Mouse (Mus musculus): ENCODE results near the gene Asphd2. TPM values are rescaled to one million over a fixed set of nuclear protein-coding genes. Genes with fewer than 3 reads are reported as not detected.
"Not testable (repeated sequence)": the region's sequence is repeated elsewhere in the genome, so short reads cannot be mapped to it uniquely, and the experiment has no call there.

The Asphd2 gene
- polyA plus RNA-seq, 1 experiment, result 181 TPM

DNA sequence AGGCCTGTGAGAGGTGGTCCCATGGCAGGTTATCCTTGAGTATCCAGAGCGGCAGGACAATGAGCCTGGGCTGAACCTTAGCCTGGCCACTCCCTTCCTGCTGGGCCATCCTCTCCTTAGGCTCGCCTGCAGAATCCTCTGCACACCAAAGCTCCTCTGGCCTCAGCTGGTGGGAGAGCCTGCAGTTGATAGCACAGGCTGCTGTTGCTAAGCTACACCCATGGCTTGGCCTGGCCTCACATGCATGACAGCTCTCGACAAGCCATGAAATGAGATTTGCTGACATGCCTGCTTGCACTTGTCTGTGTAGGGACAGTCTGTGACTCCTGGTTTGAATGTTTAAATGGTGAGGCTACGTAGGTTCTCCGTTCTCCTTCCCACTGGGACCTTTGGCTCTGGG is 22.0 kb upstream of the Asphd2 start:
- TF ChIP-seq CTCF (IDR thresholded peaks at IDR 0.05; ENCODE audit: extremely low read depth, insufficient read depth, low read length), result no peak
- no peak for TF ChIP-seq POLR2A (IDR thresholded peaks at IDR 0.05; ENCODE audit: extremely low read depth, insufficient read depth, low read length)
- Histone ChIP-seq H3K27ac (ENCODE audit: insufficient read depth, low read length) (no peak overlapping the region), H3K4me1 (ENCODE audit: control insufficient read depth, insufficient read depth, low read length) (peaks cover 7% of the 10 kb centered on the region), H3K4me3 (ENCODE audit: insufficient read depth, low read length) (no peak overlapping the region)

DNA sequence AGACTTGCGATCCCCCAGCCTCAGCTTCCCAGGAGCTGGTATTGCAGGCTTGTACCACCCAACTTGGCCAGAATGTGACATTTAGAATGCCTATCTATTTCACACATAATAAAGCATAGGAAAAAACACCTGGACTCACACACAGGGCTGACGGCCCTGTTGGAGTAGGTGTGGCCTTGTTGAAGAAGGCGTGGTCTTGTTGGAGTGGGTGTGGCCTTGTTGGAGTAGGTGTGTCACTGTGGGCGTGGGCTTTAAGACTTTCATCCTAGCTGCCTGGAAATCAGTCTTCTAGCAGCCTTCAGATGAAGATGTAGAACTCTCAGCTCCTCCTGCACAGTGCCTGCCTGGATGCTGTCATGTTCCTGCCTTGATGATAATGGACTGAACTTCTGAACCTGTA is 18.1 kb upstream of the Asphd2 start:
- not testable (repeated sequence) for H3K27ac ChIP-seq (ENCODE audit: insufficient read depth, low read length); H3K4me3 ChIP-seq (ENCODE audit: insufficient read depth, low read length)
- peaks cover 13% of the 10 kb centered on the region for H3K4me1 ChIP-seq (ENCODE audit: control insufficient read depth, insufficient read depth, low read length)

DNA sequence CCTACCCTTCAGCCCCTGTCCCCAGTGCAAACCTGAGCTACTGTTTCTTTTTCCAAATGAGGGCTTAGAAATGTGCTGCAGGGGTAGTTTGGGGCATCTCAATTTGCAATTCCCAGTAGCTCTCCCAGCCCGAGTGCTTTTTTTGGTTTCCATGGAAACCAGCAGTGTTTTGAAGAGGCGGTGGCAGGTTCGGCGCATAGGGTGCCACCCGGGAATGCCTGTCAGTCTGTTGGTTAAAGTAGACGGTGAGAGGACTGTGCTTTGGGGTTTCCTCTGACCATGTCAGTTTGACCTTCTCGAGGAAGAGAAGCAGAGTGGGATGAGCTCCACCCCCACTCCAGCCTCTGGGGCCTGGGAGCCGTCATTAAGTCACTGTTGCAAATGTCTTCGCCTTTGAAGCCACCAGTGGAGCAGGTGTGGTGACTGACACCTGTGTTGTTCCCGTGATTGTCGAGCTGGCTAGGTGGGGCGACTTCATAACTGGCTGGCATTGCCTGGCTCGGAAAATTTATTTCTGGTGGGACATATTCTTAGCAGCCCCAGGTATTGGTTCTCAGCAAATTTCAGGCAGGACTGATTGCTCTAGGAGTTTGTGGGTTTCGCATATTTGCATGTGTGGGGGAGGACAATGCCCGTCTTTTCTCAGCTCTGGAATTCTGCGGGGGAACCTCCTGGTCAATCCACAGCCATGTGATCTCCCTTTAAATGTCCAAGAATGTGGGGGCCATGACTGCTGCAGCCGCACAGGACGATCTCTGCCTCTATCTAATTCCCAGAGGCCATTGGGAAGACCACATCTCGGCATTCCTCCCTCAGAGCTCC is 17.1 kb upstream of the Asphd2 start:
- no peak overlapping the region for H3K4me3 ChIP-seq (ENCODE audit: insufficient read depth, low read length)
- peak overlapping the region; percentile 68 for H3K27ac ChIP-seq (ENCODE audit: insufficient read depth, low read length)
- peaks cover 13% of the 10 kb centered on the region for H3K4me1 ChIP-seq (ENCODE audit: control insufficient read depth, insufficient read depth, low read length)
- TF ChIP-seq CTCF (IDR thresholded peaks at IDR 0.05; ENCODE audit: extremely low read depth, insufficient read depth, low read length), result no peak
- TF ChIP-seq POLR2A (IDR thresholded peaks at IDR 0.05; ENCODE audit: extremely low read depth, insufficient read depth, low read length), result no peak

DNA sequence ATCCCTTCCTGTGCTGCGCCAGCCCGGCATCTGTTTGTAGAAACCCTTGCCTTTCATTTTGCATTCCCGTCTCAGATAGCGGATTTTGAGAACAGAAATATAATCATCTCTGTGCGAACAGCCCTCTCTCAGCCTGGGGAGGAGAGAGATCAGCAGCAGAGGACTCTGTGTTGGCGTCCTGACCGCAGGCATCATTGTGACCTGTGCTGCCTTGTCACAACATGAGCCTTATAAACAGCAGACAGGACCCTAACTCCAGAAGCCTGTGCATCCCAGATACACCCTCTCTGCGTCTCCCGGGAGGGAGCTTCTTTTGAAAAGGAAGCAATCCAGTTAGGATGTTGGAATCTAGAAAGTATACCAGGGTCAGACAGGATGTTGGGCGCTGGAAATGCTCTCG is 16.4 kb upstream of the Asphd2 start:
- peak overlapping the region; percentile 20 for H3K27ac ChIP-seq (ENCODE audit: insufficient read depth, low read length)
- H3K4me3 ChIP-seq (ENCODE audit: insufficient read depth, low read length), result no peak overlapping the region
- peaks cover 13% of the 10 kb centered on the region for H3K4me1 ChIP-seq (ENCODE audit: control insufficient read depth, insufficient read depth, low read length)
- TF ChIP-seq CTCF (IDR thresholded peaks at IDR 0.05; ENCODE audit: extremely low read depth, insufficient read depth, low read length) (no peak), POLR2A (IDR thresholded peaks at IDR 0.05; ENCODE audit: extremely low read depth, insufficient read depth, low read length) (no peak)

DNA sequence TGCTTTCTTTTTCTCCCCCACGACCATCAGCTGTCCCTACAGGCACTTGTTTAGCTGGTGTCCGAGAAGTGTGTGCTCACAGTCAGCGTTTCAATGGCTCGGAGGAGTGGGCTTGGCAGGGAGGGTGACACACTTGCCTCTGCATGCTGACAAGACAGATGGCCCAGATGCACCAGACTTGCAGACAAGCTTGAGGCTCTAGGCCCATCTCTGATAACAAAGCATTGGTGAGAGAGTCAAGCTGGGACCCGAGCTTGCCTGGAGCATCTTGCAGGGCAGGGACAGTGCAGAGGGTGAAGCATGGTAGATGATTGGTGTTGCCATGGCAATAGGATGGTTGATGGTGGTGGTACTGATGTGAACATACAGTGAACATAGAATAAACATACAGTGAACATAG is 14.6 kb upstream of the Asphd2 start:
- Histone ChIP-seq H3K4me3 (ENCODE audit: insufficient read depth, low read length) (no peak overlapping the region), H3K27ac (ENCODE audit: insufficient read depth, low read length) (no peak overlapping the region), H3K4me1 (ENCODE audit: control insufficient read depth, insufficient read depth, low read length) (peaks cover 11% of the 10 kb centered on the region)
- no peak for TF ChIP-seq POLR2A (IDR thresholded peaks at IDR 0.05; ENCODE audit: extremely low read depth, insufficient read depth, low read length)
- no peak for TF ChIP-seq CTCF (IDR thresholded peaks at IDR 0.05; ENCODE audit: extremely low read depth, insufficient read depth, low read length)

DNA sequence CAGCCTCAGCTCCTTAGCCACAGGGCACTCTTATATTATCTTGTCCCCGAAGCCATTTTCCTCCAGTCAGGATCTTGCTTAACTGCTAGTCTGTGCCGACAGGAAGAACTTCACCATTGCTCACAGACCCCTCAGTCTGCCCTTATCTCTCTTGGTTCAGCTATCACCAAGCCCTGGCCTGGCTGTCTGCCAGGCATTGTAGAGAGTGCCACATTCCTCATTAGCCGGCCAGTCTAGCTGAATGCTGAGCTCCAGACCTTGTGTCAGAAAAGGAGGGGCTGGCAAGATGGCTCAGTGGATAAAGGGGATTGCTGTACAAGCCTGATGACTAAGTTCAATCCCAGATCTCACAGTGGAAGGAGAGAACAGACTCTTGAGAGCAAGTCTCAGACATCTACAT is 11.4 kb upstream of the Asphd2 start:
- Histone ChIP-seq H3K27ac (ENCODE audit: insufficient read depth, low read length) (no peak overlapping the region), H3K4me3 (ENCODE audit: insufficient read depth, low read length) (no peak overlapping the region), H3K4me1 (ENCODE audit: control insufficient read depth, insufficient read depth, low read length) (peaks cover 4% of the 10 kb centered on the region)
- TF ChIP-seq CTCF (IDR thresholded peaks at IDR 0.05; ENCODE audit: extremely low read depth, insufficient read depth, low read length), result no peak
- TF ChIP-seq POLR2A (IDR thresholded peaks at IDR 0.05; ENCODE audit: extremely low read depth, insufficient read depth, low read length), result no peak

DNA sequence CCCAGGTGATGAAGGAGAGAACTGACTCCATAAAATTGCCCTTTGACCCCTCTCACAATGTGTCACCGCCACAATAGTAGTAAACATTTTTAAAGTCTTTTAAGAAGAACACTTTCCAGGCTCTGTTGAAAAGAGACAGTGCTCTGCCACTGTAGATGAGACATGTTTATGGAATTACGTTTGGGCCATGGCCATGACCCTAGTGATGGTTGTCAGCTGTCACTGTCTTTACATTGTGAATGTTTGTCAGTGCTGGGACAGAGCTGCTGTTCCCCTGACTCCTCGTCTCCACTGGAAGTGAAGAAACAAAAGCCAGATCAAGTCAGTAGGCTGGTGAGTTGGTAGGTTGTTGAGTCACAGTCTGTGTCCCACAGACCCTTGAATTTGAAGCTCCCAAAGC is 7.8 kb upstream of the Asphd2 start:
- no peak for TF ChIP-seq CTCF (IDR thresholded peaks at IDR 0.05; ENCODE audit: extremely low read depth, insufficient read depth, low read length)
- TF ChIP-seq POLR2A (IDR thresholded peaks at IDR 0.05; ENCODE audit: extremely low read depth, insufficient read depth, low read length), result no peak
- H3K27ac ChIP-seq (ENCODE audit: insufficient read depth, low read length), result no peak overlapping the region
- no peak overlapping the region for H3K4me3 ChIP-seq (ENCODE audit: insufficient read depth, low read length)
- no peaks in the 10 kb centered on the region; the same call in 1 of the 2 replicates for H3K4me1 ChIP-seq (ENCODE audit: control insufficient read depth, insufficient read depth, low read length)

DNA sequence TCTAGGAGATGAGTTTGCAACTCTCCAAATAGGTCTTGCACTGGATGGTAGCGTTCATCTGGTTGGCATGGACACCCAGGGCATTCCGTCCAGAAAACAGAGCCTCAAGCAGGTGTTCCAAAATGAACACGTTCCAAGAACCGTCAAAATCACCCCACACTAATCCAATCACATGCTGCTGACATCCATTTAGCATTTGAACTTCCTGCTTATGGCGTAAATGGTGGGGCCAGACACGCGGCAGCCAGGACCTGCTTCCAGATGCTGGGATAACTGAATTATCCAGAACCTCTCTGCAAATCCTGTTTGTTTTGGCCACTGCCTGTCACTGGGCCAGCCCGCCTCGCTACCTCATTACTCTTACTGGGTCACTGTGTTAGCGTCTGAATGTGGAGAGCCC is 4.6 kb upstream of the Asphd2 start:
- Histone ChIP-seq H3K27ac (ENCODE audit: insufficient read depth, low read length) (no peak overlapping the region), H3K4me3 (ENCODE audit: insufficient read depth, low read length) (no peak overlapping the region), H3K4me1 (ENCODE audit: control insufficient read depth, insufficient read depth, low read length) (peaks cover 3% of the 10 kb centered on the region)
- TF ChIP-seq POLR2A (IDR thresholded peaks at IDR 0.05; ENCODE audit: extremely low read depth, insufficient read depth, low read length), result no peak
- no peak for TF ChIP-seq CTCF (IDR thresholded peaks at IDR 0.05; ENCODE audit: extremely low read depth, insufficient read depth, low read length)

DNA sequence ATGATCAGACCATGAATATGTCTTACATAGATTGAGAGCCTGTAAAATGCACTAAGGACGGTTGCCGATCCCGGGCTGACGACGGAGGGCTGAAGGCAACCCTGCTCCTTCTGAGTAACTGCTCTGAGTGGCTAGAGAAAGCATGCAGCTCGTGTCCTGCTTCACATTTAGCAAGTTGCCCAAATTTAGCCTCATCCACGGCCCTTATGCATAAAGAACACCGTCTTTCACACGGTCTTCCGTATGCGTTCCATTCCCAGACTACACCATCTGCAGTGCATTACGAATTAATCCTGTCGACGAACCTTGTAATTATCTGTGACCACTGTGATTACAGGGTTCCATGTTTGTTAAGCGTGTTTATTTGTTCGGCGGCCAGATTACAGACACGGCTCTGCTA is 1.4 kb upstream of the Asphd2 start:
- TF ChIP-seq CTCF (IDR thresholded peaks at IDR 0.05; ENCODE audit: extremely low read depth, insufficient read depth, low read length) (no peak), POLR2A (IDR thresholded peaks at IDR 0.05; ENCODE audit: extremely low read depth, insufficient read depth, low read length) (no peak)
- Histone ChIP-seq H3K27ac (ENCODE audit: insufficient read depth, low read length) (no peak overlapping the region), H3K4me3 (ENCODE audit: insufficient read depth, low read length) (no peak overlapping the region), H3K4me1 (ENCODE audit: control insufficient read depth, insufficient read depth, low read length) (peaks cover 7% of the 10 kb centered on the region; the same call in 1 of the 2 replicates)

DNA sequence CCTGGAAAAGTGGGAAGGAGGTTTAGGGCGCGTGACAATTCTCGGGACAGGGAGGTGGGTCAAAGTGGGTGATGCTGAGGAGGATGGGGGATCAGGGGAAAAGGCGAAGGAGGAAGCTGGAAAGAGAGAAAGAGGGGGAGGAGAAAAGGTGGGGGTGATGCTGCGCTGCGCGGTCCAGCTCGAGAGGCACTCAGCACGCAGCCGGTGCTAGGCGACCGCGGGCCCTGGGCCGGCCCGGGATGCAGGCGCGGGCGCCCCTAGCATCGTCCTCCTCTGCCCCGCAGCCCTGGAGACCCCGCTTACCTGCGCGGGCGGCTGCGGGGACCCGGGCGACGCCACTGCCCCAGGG is 277 bp downstream of the Asphd2 start:
- peaks cover 11% of the 10 kb centered on the region; the same call in 1 of the 2 replicates for H3K4me1 ChIP-seq (ENCODE audit: control insufficient read depth, insufficient read depth, low read length)
- TF ChIP-seq POLR2A (IDR thresholded peaks at IDR 0.05; ENCODE audit: extremely low read depth, insufficient read depth, low read length) (no peak), CTCF (IDR thresholded peaks at IDR 0.05; ENCODE audit: extremely low read depth, insufficient read depth, low read length) (no peak)
- peak overlapping the region; percentile 74 for H3K4me3 ChIP-seq (ENCODE audit: insufficient read depth, low read length)
- H3K27ac ChIP-seq (ENCODE audit: insufficient read depth, low read length), result peak overlapping the region; percentile 18; the same call in 1 of the 2 replicates

All from cortical plate, adult 2 months (tissue).